Mouse (Mus musculus) olfactory bulb, adult 2 months (tissue): ENCODE measurements at regions not wholly inside any gene's neighbourhood (a gene's known extent, or its start where the extent isn't known, plus 50 kb on each side); places are given as distances from the start of the nearest gene placed in this dataset.

Source experiments
- CTCF ChIP-seq: fragments of 200-500 bp; IDR thresholded peaks from 2 replicates; pipeline ENCODE4 v1.5.1; 2012; ENCODE audit warnings: low read depth, mild to moderate bottlenecking, low read length, moderate library complexity; ENCODE audit not compliant: insufficient read depth
- POLR2A ChIP-seq: fragments of 200-500 bp; IDR thresholded peaks from 2 replicates; pipeline ENCODE4 v1.6.1; 2012; ENCODE audit warnings: mild to moderate bottlenecking, low read depth, low read length, moderate library complexity; ENCODE audit not compliant: insufficient read depth

DNA sequence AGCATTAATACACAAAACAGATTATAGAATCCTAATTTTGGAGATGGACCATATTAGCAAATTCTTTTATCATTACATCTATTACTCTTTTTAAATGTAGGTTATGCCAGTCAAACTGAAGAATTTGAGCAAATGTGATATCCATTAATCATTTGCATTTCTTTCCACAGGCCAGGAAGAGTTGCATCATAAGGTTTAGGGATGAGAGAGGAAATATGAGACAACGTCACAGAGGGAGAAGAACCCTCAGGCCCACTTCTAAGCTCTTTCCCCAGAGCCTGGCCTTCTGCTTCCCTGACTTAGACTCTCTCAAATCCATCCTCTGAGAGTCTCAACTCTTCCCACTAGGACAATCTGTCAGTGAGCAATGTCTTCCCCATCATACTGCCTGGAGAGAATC is 126.3 kb upstream of the Cited2 start:
- TF ChIP-seq CTCF (no peak), POLR2A (no peak)
